Mouse (Mus musculus): ENCODE results near the gene Atp2a2. TPM values are rescaled to one million over a fixed set of nuclear protein-coding genes. Genes with fewer than 3 reads are reported as not detected.

Atp2a2 gene
- polyA plus RNA-seq, 1 experiment from 2014 or later: 37.8 TPM

GRCm38 (mm10) chr5:122503760-122504119 is 1.7 kb upstream of the Atp2a2 start:
- peaks cover 31% of the 10 kb centered on the region for H3K4me1 ChIP-seq
- no peak overlapping the region for H3K4me3 ChIP-seq (replicated peaks)
- H3K27ac ChIP-seq: no peak overlapping the region
- H3K27me3 ChIP-seq: no peaks in the 10 kb centered on the region
- H3K9me3 ChIP-seq (replicated peaks): 0 out of 2 replicates have a peak, but pooled peaks cover 2% of the 10 kb centered on the region
- H3K9ac ChIP-seq: no peak overlapping the region
- 33% methylated on average over 4 of the region's 4 CpGs for WGBS
- no peak for ATAC-seq (replicated peaks; ENCODE audit: low FRiP score)
- peaks cover 5% of the 10 kb centered on the region; the same call in 1 of the 2 replicates for H3K36me3 ChIP-seq
- no peak overlapping the region for H3K4me2 ChIP-seq

- peak overlapping the region; percentile 97 for H3K4me3 ChIP-seq (replicated peaks)
- H3K9me3 ChIP-seq (replicated peaks): 0 out of 2 replicates have a peak, but pooled peaks cover 2% of the 10 kb centered on the region
- H3K27ac ChIP-seq: peak overlapping the region; percentile 80; the same call in 1 of the 2 replicates
- H3K27me3 ChIP-seq: no peaks in the 10 kb centered on the region
- peak overlapping the region; percentile 85 for H3K4me2 ChIP-seq
- peaks cover 32% of the 10 kb centered on the region for H3K4me1 ChIP-seq
- ATAC-seq (replicated peaks; ENCODE audit: low FRiP score): no peak
- H3K36me3 ChIP-seq: peaks cover 8% of the 10 kb centered on the region; the same call in 1 of the 2 replicates
- 44% methylated on average over 15 of the region's 15 CpGs for WGBS
- peak overlapping the region; percentile 98 for H3K9ac ChIP-seq
Measured at GRCm38 (mm10) chr5:122503015-122503759, 1.2 kb upstream of the Atp2a2 start.

- Histone ChIP-seq H3K9ac (peak overlapping the region; percentile 98), H3K4me3 (replicated peaks) (peak overlapping the region; percentile 97), H3K9me3 (replicated peaks) (no peaks in the 10 kb centered on the region), H3K27me3 (no peaks in the 10 kb centered on the region), H3K4me2 (peak overlapping the region; percentile 85), H3K4me1 (peaks cover 43% of the 10 kb centered on the region), H3K27ac (peak overlapping the region; percentile 99), H3K36me3 (peaks cover 20% of the 10 kb centered on the region)
- under 1% methylated on average over 112 of the region's 113 CpGs for WGBS
- peak; percentile 68 for ATAC-seq (replicated peaks; ENCODE audit: low FRiP score)
Measured at GRCm38 (mm10) chr5:122501101-122502076, 636 bp downstream of the Atp2a2 start.

DNA sequence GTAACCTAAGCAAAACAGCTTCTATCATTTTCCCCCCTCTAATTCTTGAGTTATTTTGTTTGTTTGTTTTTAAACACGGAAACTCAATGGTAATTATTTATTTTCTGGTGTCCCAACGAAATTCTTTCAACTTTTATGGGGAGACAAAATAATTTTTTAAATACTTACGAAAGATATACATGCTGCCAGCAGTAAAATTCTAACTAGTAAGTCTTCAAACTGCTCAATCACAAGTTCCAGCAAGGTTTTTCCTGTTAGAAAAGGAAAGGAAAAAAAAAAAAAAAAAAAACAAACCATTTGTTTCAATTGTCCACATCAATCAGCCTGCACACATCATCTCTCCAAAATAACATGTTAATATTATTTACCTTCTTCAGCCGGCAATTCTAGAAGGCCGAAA is 1.5 kb downstream of the Atp2a2 start:
- peak overlapping the region; percentile 99 for H3K27ac ChIP-seq

GRCm38 (mm10) chr5:122500141-122500540 is 1.9 kb downstream of the Atp2a2 start:
- H3K9ac ChIP-seq: peak overlapping the region; percentile 98; the same call in 1 of the 2 replicates
- H3K4me3 ChIP-seq (replicated peaks): peak overlapping the region; percentile 97
- H3K27me3 ChIP-seq: no peaks in the 10 kb centered on the region
- H3K4me2 ChIP-seq: peak overlapping the region; percentile 85
- H3K27ac ChIP-seq: no peak overlapping the region
- peaks cover 47% of the 10 kb centered on the region for H3K4me1 ChIP-seq
- ATAC-seq (replicated peaks; ENCODE audit: low FRiP score): no peak
- 31% methylated on average over 4 of the region's 4 CpGs for WGBS
- no peaks in the 10 kb centered on the region for H3K9me3 ChIP-seq (replicated peaks)
- peaks cover 32% of the 10 kb centered on the region for H3K36me3 ChIP-seq

More for the DNA sequence above, 1.5 kb downstream of the Atp2a2 start:
- H3K9me3 ChIP-seq (replicated peaks): no peaks in the 10 kb centered on the region
- ATAC-seq (replicated peaks; ENCODE audit: low FRiP score): no peak
- peak overlapping the region; percentile 98 for H3K9ac ChIP-seq
- peaks cover 28% of the 10 kb centered on the region for H3K36me3 ChIP-seq
- 22% methylated on average over 5 of the region's 5 CpGs for WGBS
- peak overlapping the region; percentile 85 for H3K4me2 ChIP-seq
- peaks cover 47% of the 10 kb centered on the region for H3K4me1 ChIP-seq
- H3K4me3 ChIP-seq (replicated peaks): peak overlapping the region; percentile 97
- no peaks in the 10 kb centered on the region for H3K27me3 ChIP-seq

- peaks cover 46% of the 10 kb centered on the region for H3K4me1 ChIP-seq
- peak overlapping the region; percentile 20 for H3K4me2 ChIP-seq
- H3K4me3 ChIP-seq (replicated peaks): peak overlapping the region; percentile 6; the same call in 1 of the 2 replicates
- ATAC-seq (replicated peaks; ENCODE audit: low FRiP score): no peak
- no peaks in the 10 kb centered on the region for H3K27me3 ChIP-seq
- H3K9ac ChIP-seq: no peak overlapping the region
- H3K36me3 ChIP-seq: peaks cover 52% of the 10 kb centered on the region
- 59% methylated on average over 2 of the region's 2 CpGs for WGBS
- peak overlapping the region; percentile 28; the same call in 1 of the 2 replicates for H3K27ac ChIP-seq
- H3K9me3 ChIP-seq (replicated peaks): no peaks in the 10 kb centered on the region
Measured at GRCm38 (mm10) chr5:122498046-122498445, 4.0 kb downstream of the Atp2a2 start.

GRCm38 (mm10) chr5:122496990-122497389 is 5.0 kb downstream of the Atp2a2 start:
- Histone ChIP-seq H3K27ac (peak overlapping the region; percentile 33; the same call in 1 of the 2 replicates), H3K4me2 (no peak overlapping the region), H3K4me3 (replicated peaks) (no peak overlapping the region), H3K4me1 (peaks cover 41% of the 10 kb centered on the region), H3K9ac (no peak overlapping the region), H3K27me3 (no peaks in the 10 kb centered on the region), H3K9me3 (replicated peaks) (no peaks in the 10 kb centered on the region), H3K36me3 (peaks cover 62% of the 10 kb centered on the region)
- WGBS: 73% methylated on average over 4 of the region's 4 CpGs
- ATAC-seq (replicated peaks; ENCODE audit: low FRiP score): no peak

GRCm38 (mm10) chr5:122494449-122494848 is 7.6 kb downstream of the Atp2a2 start:
- Histone ChIP-seq H3K4me1 (peaks cover 31% of the 10 kb centered on the region), H3K4me3 (replicated peaks) (no peak overlapping the region), H3K27ac (no peak overlapping the region), H3K36me3 (peaks cover 80% of the 10 kb centered on the region), H3K9me3 (replicated peaks) (no peaks in the 10 kb centered on the region), H3K4me2 (no peak overlapping the region), H3K9ac (no peak overlapping the region), H3K27me3 (no peaks in the 10 kb centered on the region)
- no peak for ATAC-seq (replicated peaks; ENCODE audit: low FRiP score)
- 53% methylated on average over 1 of the region's 1 CpGs for WGBS

DNA sequence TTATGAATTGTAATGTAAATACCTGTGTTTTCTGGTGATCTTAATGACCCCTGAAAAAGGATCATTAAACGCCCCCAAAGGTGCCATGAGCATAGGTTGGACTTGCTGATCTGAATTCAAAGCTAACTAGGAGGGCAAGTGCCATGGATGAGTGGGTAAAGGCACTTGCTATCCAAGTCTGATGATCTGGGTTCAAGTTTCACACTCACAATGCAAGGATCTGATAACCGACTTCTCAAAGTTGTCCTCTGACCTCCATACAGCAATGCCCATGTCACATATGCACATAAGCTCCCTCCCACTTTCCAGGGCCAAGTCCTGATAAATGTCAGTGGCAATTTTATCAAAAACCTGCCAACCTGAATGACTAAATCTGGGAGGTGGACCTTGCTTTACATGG is 9.0 kb downstream of the Atp2a2 start:
- Histone ChIP-seq H3K9ac (no peak overlapping the region), H3K4me1 (peaks cover 21% of the 10 kb centered on the region), H3K27ac (no peak overlapping the region), H3K27me3 (no peaks in the 10 kb centered on the region), H3K9me3 (replicated peaks) (no peaks in the 10 kb centered on the region), H3K4me2 (no peak overlapping the region), H3K4me3 (replicated peaks) (no peak overlapping the region), H3K36me3 (peaks cover 90% of the 10 kb centered on the region)
- ATAC-seq (replicated peaks; ENCODE audit: low FRiP score): no peak
- WGBS: 67% methylated on average over 2 of the region's 2 CpGs

- Histone ChIP-seq H3K27me3 (no peaks in the 10 kb centered on the region), H3K4me2 (no peak overlapping the region), H3K9me3 (replicated peaks) (no peaks in the 10 kb centered on the region), H3K9ac (no peak overlapping the region), H3K36me3 (peaks cover 94% of the 10 kb centered on the region), H3K4me1 (0 out of 2 replicates have a peak, but pooled peaks cover 11% of the 10 kb centered on the region), H3K27ac (no peak overlapping the region), H3K4me3 (replicated peaks) (no peak overlapping the region)
- no peak for ATAC-seq (replicated peaks; ENCODE audit: low FRiP score)
- WGBS: 91% methylated on average over 10 of the region's 10 CpGs
Measured at GRCm38 (mm10) chr5:122491385-122491784, 10.6 kb downstream of the Atp2a2 start.

DNA sequence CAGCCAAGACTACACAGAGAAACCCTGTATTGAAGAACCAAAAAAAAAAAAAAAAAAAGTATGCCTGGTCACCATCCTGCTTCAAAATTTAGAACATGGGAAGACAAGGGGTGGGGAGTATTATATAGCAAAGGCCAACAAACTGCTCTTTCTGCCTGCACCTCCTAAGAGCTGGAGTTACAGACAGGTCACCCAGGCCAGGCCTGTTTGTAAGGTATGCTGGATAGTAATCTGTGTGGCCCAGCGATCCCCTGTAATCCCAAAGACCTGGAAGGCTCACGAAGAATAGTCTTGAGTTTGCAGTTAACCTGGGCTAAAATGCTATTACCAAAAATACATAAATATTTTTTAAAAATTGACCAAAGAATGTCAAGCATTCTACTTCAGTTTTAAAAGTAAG is 11.9 kb downstream of the Atp2a2 start:
- Histone ChIP-seq H3K4me1 (0 out of 2 replicates have a peak, but pooled peaks cover 7% of the 10 kb centered on the region), H3K9me3 (replicated peaks) (no peaks in the 10 kb centered on the region), H3K4me2 (no peak overlapping the region), H3K9ac (no peak overlapping the region), H3K36me3 (peaks cover 94% of the 10 kb centered on the region), H3K27ac (no peak overlapping the region), H3K4me3 (replicated peaks) (no peak overlapping the region), H3K27me3 (no peaks in the 10 kb centered on the region)
- ATAC-seq (replicated peaks; ENCODE audit: low FRiP score): no peak
- 98% methylated on average over 2 of the region's 2 CpGs for WGBS

GRCm38 (mm10) chr5:122487825-122488224 is 14.2 kb downstream of the Atp2a2 start:
- no peak overlapping the region for H3K4me3 ChIP-seq (replicated peaks)
- H3K4me1 ChIP-seq: no peaks in the 10 kb centered on the region
- peaks cover 96% of the 10 kb centered on the region for H3K36me3 ChIP-seq
- no peak overlapping the region for H3K27ac ChIP-seq
- no peak overlapping the region for H3K9ac ChIP-seq
- WGBS: 92% methylated on average over 6 of the region's 6 CpGs
- no peak for ATAC-seq (replicated peaks; ENCODE audit: low FRiP score)
- no peak overlapping the region for H3K4me2 ChIP-seq
- no peaks in the 10 kb centered on the region for H3K27me3 ChIP-seq
- H3K9me3 ChIP-seq (replicated peaks): no peaks in the 10 kb centered on the region

All from kidney, embryonic 15.5 days (tissue).